Mouse (Mus musculus) limb, embryonic 14.5 days (tissue): ENCODE measurements around the gene Gm10300. TPM values are rescaled to one million over a fixed set of nuclear protein-coding genes. Genes with fewer than 3 reads are reported as not detected.

Experiments
- ATAC-seq: fragments of 200-750 bp; cut with Nextera tagmentation; 2 replicates; pipeline ENCODE4 v1.8.0; 2017; ENCODE audit warnings: low read depth, moderate number of reproducible peaks, moderate TSS enrichment; ENCODE audit not compliant: low FRiP score
- DNase-seq: peaks from one replicate; pipeline ENCODE4 v3.0.0-alpha.2; 2015; ENCODE audit warnings: low spot score
- H3K27ac ChIP-seq: fragments of 300-500 bp; sonication (generic); replicated peaks from 2 replicates; pipeline ENCODE4 v1.5.1; 2014; ENCODE audit warnings: low read depth, mild to moderate bottlenecking, low read length, moderate library complexity, mixed read lengths
- H3K27me3 ChIP-seq: fragments of 300-500 bp; sonication (generic); 2 replicates; pipeline ENCODE4 v1.6.1; 2014; ENCODE audit warnings: low read length, mixed read lengths; ENCODE audit not compliant: control insufficient read depth, insufficient read depth
- H3K36me3 ChIP-seq: fragments of 300-500 bp; sonication (generic); 2 replicates; pipeline ENCODE4 v1.6.1; 2014; ENCODE audit warnings: mild to moderate bottlenecking, low read length, moderate library complexity, mixed read lengths; ENCODE audit not compliant: control insufficient read depth, insufficient read depth
- H3K4me1 ChIP-seq: fragments of 300-500 bp; sonication (generic); 2 replicates; pipeline ENCODE4 v1.6.1; 2014; ENCODE audit warnings: antibody characterized with exemption, low read length, mixed read lengths; ENCODE audit not compliant: control insufficient read depth, insufficient read depth
- H3K4me2 ChIP-seq: fragments of 300-500 bp; sonication (generic); replicated peaks from 2 replicates; pipeline ENCODE4 v1.6.1; 2014; ENCODE audit warnings: low read depth, mild to moderate bottlenecking, low read length, moderate library complexity; ENCODE audit not compliant: severe bottlenecking
- H3K4me3 ChIP-seq: fragments of 300-500 bp; sonication (generic); replicated peaks from 2 replicates; pipeline ENCODE4 v1.5.1; 2014; ENCODE audit warnings: low read length
- H3K9ac ChIP-seq: fragments of 300-500 bp; sonication (generic); 2 replicates; pipeline ENCODE4 v1.6.1; 2014; ENCODE audit warnings: mild to moderate bottlenecking, low read depth, low read length, moderate library complexity; ENCODE audit not compliant: severe bottlenecking
- H3K9me3 ChIP-seq: fragments of 300-500 bp; sonication (generic); 2 replicates; pipeline ENCODE4 v1.6.1; 2016; ENCODE audit warnings: low read length; ENCODE audit not compliant: control insufficient read depth
- POLR2A ChIP-seq: fragments of 200-500 bp; IDR thresholded peaks from 2 replicates; pipeline ENCODE4 v1.8.0; 2012; ENCODE audit warnings: inconsistent platforms, mild to moderate bottlenecking, moderate library complexity, borderline replicate concordance; ENCODE audit not compliant: insufficient read depth, insufficient read length; ENCODE audit errors: extremely low read depth
- WGBS: fragments of 180-500 bp; shearing (Covaris S2); extraction: QIAGEN DNeasy Blood & Tissue Kit; methylation state at CpG from one replicate; pipeline ENCODE4 v1.1.7; 2014; 5-methylcytosine and 5-hydroxymethylcytosine counted together
- polyA plus RNA-seq, 2 experiments: library from polyadenylated mRNA; depleted of rRNA in 1 of 2; stranded (reverse) in 1 of 2; unstranded in 1 of 2; fragments of >200 nt; fragmentation: Nextera tagmentation in 1 of 2; extraction: Ambion mirVana in 1 of 2; gene quantifications; 2 replicates each; pipeline versions ENCODE4 v1.2.1 to v1.2.3; 2012 to 2014

Gm10300 gene
- polyA plus RNA-seq, 2 experiments, result 0.08 TPM; not detected in 1

DNA sequence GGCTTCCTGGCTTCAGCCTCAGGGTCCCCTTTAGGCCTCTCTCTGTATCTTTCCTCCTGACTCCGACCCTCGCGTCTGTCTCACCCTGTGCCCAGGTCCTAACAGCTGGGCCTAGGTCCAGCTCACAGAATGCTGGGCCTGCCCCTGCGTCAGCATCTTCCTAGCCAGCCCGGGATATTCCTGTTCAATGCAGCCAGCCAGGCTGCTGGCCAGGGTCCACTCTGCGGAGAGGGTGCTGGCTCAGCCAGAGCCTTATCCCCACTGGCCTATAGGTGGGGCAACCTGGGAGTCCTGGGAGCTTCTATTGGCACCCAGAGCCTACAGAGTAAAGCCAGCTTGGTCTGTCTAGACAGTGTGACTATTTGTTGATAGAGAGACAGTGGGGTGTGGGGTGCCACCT is 1.6 kb upstream of the Gm10300 start:
- Histone ChIP-seq H3K4me1 (no peaks in the 10 kb centered on the region), H3K27ac (no peak overlapping the region), H3K27me3 (no peaks in the 10 kb centered on the region), H3K9me3 (no peaks in the 10 kb centered on the region), H3K4me3 (no peak overlapping the region), H3K4me2 (no peak overlapping the region), H3K9ac (no peak overlapping the region), H3K36me3 (no peaks in the 10 kb centered on the region)
- no peak for ATAC-seq
- TF ChIP-seq POLR2A, result no peak
- WGBS, result 72% methylated on average over 6 of the region's 6 CpGs
- no peak for DNase-seq

- ATAC-seq (peak; percentile 94), DNase-seq (peak; percentile 87)
- Histone ChIP-seq H3K4me2 (peak within 1 kb of the TSS; percentile 95), H3K9me3 (no peaks in the 10 kb centered on the region), H3K4me3 (peak within 1 kb of the TSS; percentile 76), H3K4me1 (no peaks in the 10 kb centered on the region), H3K36me3 (no peaks in the 10 kb centered on the region), H3K27me3 (no peaks in the 10 kb centered on the region), H3K9ac (peak within 1 kb of the TSS; percentile 67), H3K27ac (no peak within 1 kb of the TSS)
- 2% methylated on average over 38 of the region's 47 CpGs for whole genome bisulfite sequencing
- TF ChIP-seq POLR2A, result no peak
Measured at GRCm38 (mm10) chr4:132074933-132075769, 654 bp downstream of the Gm10300 start, which contains the start of gene Epb41. Epb41 (minus strand) TSS chr4:132075321.

DNA sequence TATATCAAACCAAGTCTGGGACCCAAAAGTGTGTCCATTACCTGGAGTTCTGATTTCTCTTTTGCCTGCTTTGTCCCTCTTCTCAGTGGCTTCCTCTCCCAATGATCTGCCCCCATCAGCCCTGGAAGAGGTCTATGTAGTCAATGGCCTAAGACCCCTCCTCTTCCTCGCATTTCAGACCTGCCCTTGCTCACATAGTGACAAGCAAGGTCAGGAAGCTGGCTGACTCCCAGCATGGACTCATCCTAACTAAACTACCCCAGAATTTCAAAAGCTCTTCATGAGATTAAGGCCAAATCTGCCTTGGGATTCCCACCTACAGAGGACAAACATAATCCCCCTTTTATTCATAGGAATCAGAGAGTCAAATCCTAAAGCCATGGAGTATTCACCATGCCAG is 1.3 kb downstream of the Gm10300 start:
- Histone ChIP-seq H3K27ac (no peak overlapping the region), H3K9ac (no peak overlapping the region), H3K4me1 (no peaks in the 10 kb centered on the region), H3K4me3 (peak overlapping the region; percentile 76; the same call in 1 of the 2 replicates), H3K4me2 (peak overlapping the region; percentile 95), H3K9me3 (no peaks in the 10 kb centered on the region), H3K27me3 (no peaks in the 10 kb centered on the region), H3K36me3 (no peaks in the 10 kb centered on the region)
- ATAC-seq (no peak), DNase-seq (no peak)
- TF ChIP-seq POLR2A, result no peak
- 55% methylated on average over 1 of the region's 1 CpGs for WGBS

DNA sequence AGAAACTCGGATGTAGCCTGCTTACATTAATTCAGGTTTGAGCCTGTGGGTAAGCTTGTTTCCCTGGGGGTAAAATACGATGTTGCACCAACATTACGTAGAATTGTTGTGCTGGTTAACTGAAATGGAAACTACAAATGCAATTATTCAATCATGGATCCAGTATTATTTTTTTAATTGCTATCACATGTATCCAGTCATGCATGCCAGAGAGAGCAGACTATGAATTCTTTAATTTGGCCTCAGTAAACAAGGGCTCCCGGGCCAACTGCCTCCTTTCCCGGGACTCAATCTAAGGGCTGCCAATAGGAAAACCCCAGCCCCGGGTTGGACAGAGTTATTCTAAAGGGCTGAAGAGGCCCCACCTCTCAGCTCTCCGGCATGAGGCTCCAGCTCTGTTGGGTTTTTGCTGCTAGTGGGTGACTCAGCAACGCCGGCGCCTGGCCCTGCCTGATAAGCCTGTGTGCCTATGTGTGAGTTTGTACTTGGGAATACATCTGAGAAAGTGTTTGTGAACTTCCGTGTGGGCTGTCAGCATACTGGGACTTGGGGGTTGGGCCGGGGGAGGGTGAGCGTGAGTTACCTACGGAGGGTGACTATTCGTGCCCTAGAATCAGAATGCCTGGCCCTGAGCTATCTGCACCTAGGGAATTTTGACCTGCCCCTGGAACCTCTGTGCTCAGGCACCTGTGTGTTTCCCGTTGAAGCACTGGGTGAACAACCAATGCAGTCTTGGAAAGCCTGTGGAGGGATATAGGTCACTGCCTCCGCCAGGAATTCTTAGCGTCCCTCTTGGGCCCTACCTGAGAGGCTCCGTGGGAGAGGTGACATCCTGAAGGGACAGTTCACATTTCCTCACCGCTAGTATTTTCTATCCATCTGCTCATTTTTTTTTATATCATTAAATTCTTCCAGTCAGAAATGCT is 2.2 kb downstream of the Gm10300 start:
- DNase-seq, result peak; percentile 33

DNA sequence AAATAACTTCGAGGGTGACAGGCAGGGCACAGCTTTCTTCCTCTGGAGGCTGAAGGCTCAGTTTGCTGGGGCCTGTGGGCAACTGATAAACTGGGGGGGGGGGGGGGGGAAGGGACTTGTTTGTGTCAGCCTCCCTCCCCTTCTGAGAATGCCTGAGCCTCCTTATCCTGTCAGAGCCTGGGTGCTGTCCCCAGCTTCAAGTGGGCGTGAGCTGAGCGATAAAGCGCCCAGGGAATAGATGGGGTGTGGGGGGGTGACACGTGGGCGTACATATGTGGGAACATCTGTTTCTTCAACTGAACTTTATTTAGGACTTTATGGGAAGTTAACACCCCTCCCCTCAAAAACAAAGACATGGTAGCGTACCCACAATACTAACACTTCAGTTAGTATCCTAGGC is 2.9 kb downstream of the Gm10300 start:
- Histone ChIP-seq H3K4me3 (no peak overlapping the region), H3K27ac (no peak overlapping the region), H3K9me3 (no peaks in the 10 kb centered on the region), H3K4me1 (no peaks in the 10 kb centered on the region), H3K4me2 (no peak overlapping the region), H3K9ac (no peak overlapping the region), H3K36me3 (no peaks in the 10 kb centered on the region), H3K27me3 (no peaks in the 10 kb centered on the region)
- no peak for DNase-seq
- WGBS, result 61% methylated on average over 7 of the region's 7 CpGs
- no peak for ATAC-seq
- no peak for TF ChIP-seq POLR2A

More for the DNA sequence above, 2.2 kb downstream of the Gm10300 start:
- Histone ChIP-seq H3K9me3 (no peaks in the 10 kb centered on the region), H3K27ac (no peak overlapping the region), H3K4me3 (no peak overlapping the region), H3K36me3 (no peaks in the 10 kb centered on the region), H3K9ac (no peak overlapping the region), H3K27me3 (no peaks in the 10 kb centered on the region), H3K4me1 (no peaks in the 10 kb centered on the region), H3K4me2 (no peak overlapping the region)
- WGBS, result 32% methylated on average over 20 of the region's 20 CpGs
- TF ChIP-seq POLR2A, result no peak
- no peak for ATAC-seq
